Mouse (Mus musculus) adrenal gland, adult (tissue): ENCODE measurements around the gene Ugt1a10.
A peak's percentile ranks its signal among the peaks of the same experiment; 100 is the strongest.
"Not testable (repeated sequence)": the region's sequence is repeated elsewhere in the genome, so short reads cannot be mapped to it uniquely, and the experiment has no call there.

ENCODE experiments used
- DNase-seq, 2 experiments: peaks; one replicate each; pipeline ENCODE4 v3.0.0; 2022 to 2023; ENCODE audit warnings: low spot score in 1 of 2; ENCODE audit not compliant: inconsistent age in 2 of 2

Ugt1a10 gene

GRCm38 (mm10) chr1:88055088-88055487 is at the start of gene Ugt1a10:
Gene Ugt1a10, plus strand, starts transcription at chr1:88055388.
- DNase-seq: no peak

GRCm38 (mm10) chr1:88007692-88008210 is 47.4 kb upstream of the Ugt1a10 start:
- no peak for DNase-seq

- peak; percentile 82 to 95 for DNase-seq
These were observed 46.9 kb upstream of the Ugt1a10 start, which contains the start of gene Usp40 for GRCm38 (mm10) chr1:88008211-88008697. Gene Usp40, minus strand, starts transcription at chr1:88008551.

GRCm38 (mm10) chr1:88008735-88009134 is 46.5 kb upstream of the Ugt1a10 start:
- no peak for DNase-seq

- DNase-seq: no peak
These were observed 45.7 kb upstream of the Ugt1a10 start for GRCm38 (mm10) chr1:88009521-88009920.

- peak in 1 of 2 experiments; percentile 69 for DNase-seq
These were observed 41.5 kb upstream of the Ugt1a10 start for GRCm38 (mm10) chr1:88013726-88014125.

- DNase-seq: peak in 1 of 2 experiments; percentile 62
These were observed 41.0 kb upstream of the Ugt1a10 start for GRCm38 (mm10) chr1:88014194-88014593.

GRCm38 (mm10) chr1:88014671-88015070 is 40.5 kb upstream of the Ugt1a10 start:
- DNase-seq: peak in 1 of 2 experiments; percentile 29

GRCm38 (mm10) chr1:88015371-88015770 is 39.8 kb upstream of the Ugt1a10 start:
- DNase-seq: peak in 1 of 2 experiments; percentile 13

GRCm38 (mm10) chr1:88025244-88025643 is 29.9 kb upstream of the Ugt1a10 start:
- DNase-seq: not testable (repeated sequence)

- DNase-seq: not testable (repeated sequence)
These were observed 12.1 kb upstream of the Ugt1a10 start for GRCm38 (mm10) chr1:88043044-88043443.

- not testable (repeated sequence) for DNase-seq
These were observed 10.3 kb upstream of the Ugt1a10 start for GRCm38 (mm10) chr1:88044832-88045437.

- DNase-seq: not testable (repeated sequence)
These were observed 7.8 kb upstream of the Ugt1a10 start for GRCm38 (mm10) chr1:88047408-88047807.

- DNase-seq: not testable (repeated sequence)
These were observed 11.4 kb downstream of the Ugt1a10 start for GRCm38 (mm10) chr1:88066472-88067102.

GRCm38 (mm10) chr1:88070495-88070894 is 15.3 kb downstream of the Ugt1a10 start, which contains the start of gene Ugt1a9:
Gene Ugt1a9, plus strand, starts transcription at chr1:88070800.
- DNase-seq: no peak

GRCm38 (mm10) chr1:88070902-88071301 is 15.7 kb downstream of the Ugt1a10 start:
- no peak for DNase-seq

- no peak for DNase-seq
These were observed 19.3 kb downstream of the Ugt1a10 start for GRCm38 (mm10) chr1:88074471-88074870.

- no peak for DNase-seq
These were observed 21.9 kb downstream of the Ugt1a10 start for GRCm38 (mm10) chr1:88077128-88077527.

GRCm38 (mm10) chr1:88081670-88082069 is 26.5 kb downstream of the Ugt1a10 start:
- no peak for DNase-seq

GRCm38 (mm10) chr1:88086125-88086524 is 30.9 kb downstream of the Ugt1a10 start:
- DNase-seq: no peak

- no peak for DNase-seq
These were observed 32.3 kb downstream of the Ugt1a10 start, which contains the start of gene Ugt1a8 for GRCm38 (mm10) chr1:88087513-88087912. Gene Ugt1a8, plus strand, starts transcription at chr1:88087813.

GRCm38 (mm10) chr1:88092341-88092740 is 37.2 kb downstream of the Ugt1a10 start:
- no peak for DNase-seq
